Mouse (Mus musculus): ENCODE measurements around the gene Tmem38a.

Tmem38a gene

DNA sequence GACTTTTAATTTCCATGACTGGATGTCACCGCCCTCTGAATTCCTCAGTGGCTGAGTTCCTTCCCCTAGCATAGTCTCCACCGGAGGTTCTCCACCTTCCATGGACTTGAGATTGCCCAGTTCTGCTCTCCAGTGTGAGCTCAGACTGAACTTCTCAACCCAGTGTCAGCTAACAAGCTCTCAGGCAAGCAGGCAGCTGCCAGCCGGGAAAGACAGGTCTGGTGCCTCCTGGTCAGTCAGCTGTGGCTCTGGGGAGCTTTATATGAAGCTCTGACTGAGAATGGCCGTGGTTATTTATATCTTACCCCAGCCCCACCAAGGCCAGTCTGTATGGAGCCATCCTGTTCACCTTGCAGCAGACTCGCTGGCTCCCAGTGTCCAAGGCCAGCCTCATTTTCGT, 12.5 kb downstream of the Tmem38a start:
- DNase-seq (ENCODE audit: low spot score in 2 of 2) = no peak

DNA sequence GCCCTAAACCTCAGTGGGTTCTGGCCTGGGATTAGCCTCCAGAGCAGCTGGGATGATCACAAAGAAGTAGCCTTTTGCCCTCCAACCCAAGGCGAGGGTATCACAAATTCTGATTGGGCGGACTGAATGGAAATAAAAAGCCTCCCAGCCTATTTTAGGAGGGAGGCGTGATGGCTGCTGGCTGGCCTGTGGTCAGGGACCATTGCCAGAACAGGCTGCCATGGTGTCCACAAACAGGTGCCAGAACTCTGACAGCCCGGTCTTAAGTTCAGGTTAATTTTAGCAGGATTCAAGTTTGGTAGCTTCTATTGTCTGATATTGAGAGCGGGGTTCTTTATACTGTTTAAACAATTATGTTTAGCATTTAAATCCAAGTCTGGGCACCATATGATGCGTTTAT, 16.0 kb downstream of the Tmem38a start:
- DNase-seq (ENCODE audit: low spot score in 2 of 2) = no peak

DNA sequence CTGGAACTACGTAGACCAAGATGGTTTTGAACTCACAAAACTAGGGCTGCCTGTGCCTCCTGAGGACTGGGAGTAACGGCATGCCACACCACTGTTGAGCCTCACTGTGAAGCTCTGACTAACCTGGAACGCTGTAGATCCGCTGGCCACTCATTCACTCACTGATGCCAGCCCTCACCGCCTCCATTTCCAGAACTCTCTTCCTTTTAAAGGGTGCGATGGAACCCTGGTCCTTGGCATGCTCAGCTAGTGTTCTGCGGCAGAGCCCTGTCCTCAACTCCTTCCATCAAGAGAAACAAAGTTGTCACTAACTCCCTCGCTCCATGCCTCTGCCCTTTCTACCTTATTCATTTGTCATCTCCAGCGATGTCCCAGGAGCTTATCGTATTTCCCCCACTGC, 17.0 kb downstream of the Tmem38a start:
- DNase-seq (ENCODE audit: low spot score in 2 of 2) = no peak

DNA sequence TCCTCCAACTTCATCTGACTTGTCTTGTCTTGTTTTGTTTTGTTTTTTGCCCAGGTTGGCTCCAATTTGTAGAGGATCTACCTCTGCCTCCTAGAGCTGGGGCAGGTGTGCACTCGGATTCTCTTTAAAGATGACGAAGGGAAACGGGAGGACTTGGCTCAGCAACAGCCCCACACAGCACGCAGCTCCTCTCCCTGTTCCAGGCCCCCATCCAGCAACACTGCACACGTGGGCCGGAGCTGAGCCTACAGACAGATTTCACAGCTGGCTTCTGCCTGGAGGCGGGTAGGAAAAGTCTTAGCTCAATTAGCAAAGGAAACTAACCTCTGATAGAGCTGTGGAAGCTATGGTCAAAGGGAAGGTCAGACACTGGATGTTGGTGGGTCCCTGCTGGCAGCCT, 17.4 kb downstream of the Tmem38a start:
- DNase-seq (ENCODE audit: low spot score in 2 of 2) = no peak

DNA sequence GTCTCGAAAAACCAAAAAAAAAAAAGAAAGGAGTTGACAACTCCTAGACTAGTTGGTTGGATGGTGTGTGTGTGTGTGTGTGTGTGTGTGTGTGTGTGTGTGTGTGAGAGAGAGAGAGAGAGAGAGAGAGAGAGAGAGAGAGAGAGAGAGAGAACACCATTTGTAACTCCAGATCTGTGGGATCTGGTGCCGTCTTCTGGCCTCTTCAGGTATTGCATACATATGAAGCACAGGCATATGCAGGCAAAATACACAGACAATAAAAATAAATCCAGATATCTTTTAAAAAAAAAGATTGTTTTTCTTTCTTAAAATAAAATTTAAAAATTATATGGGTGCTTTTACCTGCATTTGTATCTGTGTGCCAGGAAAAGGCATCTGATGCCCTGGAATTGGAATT, 18.3 kb downstream of the Tmem38a start:
- peak in 1 of 2 experiments; percentile 66 for DNase-seq (ENCODE audit: low spot score in 2 of 2)

Data from spleen, postnatal 10 days (tissue).